Mouse (Mus musculus) gastrocnemius, postnatal 36 days (tissue): ENCODE measurements around the gene Ces1b. TPM values are rescaled to one million over a fixed set of nuclear protein-coding genes. Genes with fewer than 3 reads are reported as not detected.

Experiments used
- DNase-seq, 2 experiments: peaks; one replicate each; pipeline ENCODE4 v3.0.0; 2022
- intact Hi-C: fragments of 180-260 bp; cut with DNase I; formaldehyde crosslinking; loops from one replicate; pipeline ENCODE4 v1.15.1; 2025
- total RNA-seq, 2 experiments: library from RNA; stranded (reverse); gene quantifications; 2 replicates each; pipeline ENCODE4 v1.2.3; 2021

Ces1b gene
- total RNA-seq, 2 experiments from 2014 or later = not detected

GRCm38 (mm10) chr8:93011439-93011838, 68.4 kb downstream of the Ces1b start:
- intact Hi-C loops = no loop called here
- peak; percentile 76 to 79 for DNase-seq

GRCm38 (mm10) chr8:93010286-93010685, 69.5 kb downstream of the Ces1b start:
- intact Hi-C loops = no loop called here
- DNase-seq = no peak

Other genes with a start within 250 kb of the Ces1b start
- under 1 TPM; 0.32 to 0.43 TPM for gene Lpcat2, start 224.7 kb downstream of the Ces1b start, total RNA-seq
- not detected for gene Capns2, start 178.6 kb downstream of the Ces1b start, total RNA-seq
- gene Slc6a2, start 119.9 kb downstream of the Ces1b start, total RNA-seq = under 1 TPM; 0.17 to 0.28 TPM
- not detected for gene Ces1a, start 31.8 kb downstream of the Ces1b start, total RNA-seq
- gene Ces1c, start 51.3 kb upstream of the Ces1b start, total RNA-seq = under 1 TPM in 1 of 2 experiments, not detected in 1; 0.33 TPM
- 10 to 100 TPM; 28.6 to 70.1 TPM for gene Ces1d, start 117.8 kb upstream of the Ces1b start, total RNA-seq
- gene Ces1e, start 149.6 kb upstream of the Ces1b start, total RNA-seq = under 1 TPM; 0.27 to 0.41 TPM
- under 1 TPM; 0.31 to 0.67 TPM for gene Ces1f, start 199.7 kb upstream of the Ces1b start, total RNA-seq